Mouse (Mus musculus): ENCODE data around the gene Ormdl3. TPM values are rescaled to one million over a fixed set of nuclear protein-coding genes. Genes with fewer than 3 reads are reported as not detected.

The Ormdl3 gene
- polyA plus RNA-seq, 1 experiment from 2014 or later: 65.1 TPM

DNA sequence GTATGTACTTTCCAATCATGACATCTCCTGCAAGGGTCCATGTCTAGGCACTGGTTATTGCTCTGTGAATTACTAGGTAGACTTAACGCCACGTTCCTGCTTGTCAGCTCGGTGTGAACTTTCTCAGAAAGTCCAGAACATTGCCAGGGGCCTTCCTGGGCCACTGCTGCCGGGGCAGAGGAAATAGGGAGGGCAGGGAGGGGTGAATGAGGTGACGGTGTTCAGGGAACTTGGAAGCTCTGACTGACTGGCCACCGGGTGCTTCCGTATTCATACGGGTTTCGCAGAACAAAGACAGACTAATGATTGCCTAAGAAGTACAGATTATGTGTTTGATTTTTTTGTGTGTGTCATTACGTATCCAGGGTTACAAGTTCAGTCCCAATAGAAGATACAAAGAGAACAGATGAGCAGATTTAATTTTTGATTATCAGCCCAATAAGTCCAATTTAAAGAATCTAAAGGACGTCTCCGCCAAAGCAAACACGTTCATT is 23.2 kb downstream of the Ormdl3 start:
- no peak overlapping the region for H3K4me3 ChIP-seq (ENCODE audit: low read length)
- H3K9me3 ChIP-seq (replicated peaks; ENCODE audit: control insufficient read depth, low read length): no peaks in the 10 kb centered on the region
- no peak overlapping the region for H3K9ac ChIP-seq (ENCODE audit: low read length)
- no peak for ATAC-seq (replicated peaks; ENCODE audit: extremely low read depth, insufficient read depth, low FRiP score)
- H3K27ac ChIP-seq (ENCODE audit: low read length): no peak overlapping the region
- WGBS: 66% methylated on average over 13 of the region's 13 CpGs
- H3K27me3 ChIP-seq (ENCODE audit: control insufficient read depth, insufficient read depth, low read length): no peaks in the 10 kb centered on the region
- no peaks in the 10 kb centered on the region for H3K36me3 ChIP-seq (ENCODE audit: control insufficient read depth, insufficient read depth)
- H3K4me1 ChIP-seq (ENCODE audit: control insufficient read depth, insufficient read depth, low read length): peaks cover 2% of the 10 kb centered on the region; the same call in 1 of the 2 replicates
- no peak overlapping the region for H3K4me2 ChIP-seq (ENCODE audit: low read depth, low read length)

DNA sequence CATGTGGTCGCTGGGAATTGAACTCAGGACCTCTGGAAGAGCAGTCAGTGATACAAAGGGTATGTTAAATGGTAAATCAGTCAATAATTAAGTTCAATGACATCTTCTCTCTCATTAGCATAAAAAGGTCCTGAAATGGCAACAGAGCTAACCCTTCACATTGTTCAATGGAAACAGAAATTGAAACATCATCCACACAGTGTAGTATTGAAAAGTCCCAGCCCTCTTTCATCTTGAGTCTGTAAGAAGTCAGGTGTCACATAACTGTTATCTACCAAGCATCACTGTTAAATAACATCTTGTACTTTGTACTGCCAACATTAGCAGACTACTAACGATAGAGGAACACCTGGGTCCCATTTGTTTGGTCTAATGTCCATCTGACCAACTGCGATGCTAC is 24.1 kb downstream of the Ormdl3 start:
- no peak overlapping the region for H3K4me3 ChIP-seq (ENCODE audit: low read length)
- 70% methylated on average over 3 of the region's 3 CpGs for WGBS
- no peak overlapping the region for H3K4me2 ChIP-seq (ENCODE audit: low read depth, low read length)
- peaks cover 2% of the 10 kb centered on the region; the same call in 1 of the 2 replicates for H3K4me1 ChIP-seq (ENCODE audit: control insufficient read depth, insufficient read depth, low read length)
- no peaks in the 10 kb centered on the region for H3K36me3 ChIP-seq (ENCODE audit: control insufficient read depth, insufficient read depth)
- H3K27me3 ChIP-seq (ENCODE audit: control insufficient read depth, insufficient read depth, low read length): no peaks in the 10 kb centered on the region
- no peak overlapping the region for H3K27ac ChIP-seq (ENCODE audit: low read length)
- no peak overlapping the region for H3K9ac ChIP-seq (ENCODE audit: low read length)
- ATAC-seq (replicated peaks; ENCODE audit: extremely low read depth, insufficient read depth, low FRiP score): no peak
- H3K9me3 ChIP-seq (replicated peaks; ENCODE audit: control insufficient read depth, low read length): no peaks in the 10 kb centered on the region

- Histone ChIP-seq H3K36me3 (ENCODE audit: control insufficient read depth, insufficient read depth) (no peaks in the 10 kb centered on the region), H3K4me3 (ENCODE audit: low read length) (no peak overlapping the region), H3K9ac (ENCODE audit: low read length) (no peak overlapping the region), H3K27ac (ENCODE audit: low read length) (no peak overlapping the region; the same call in 1 of the 2 replicates), H3K9me3 (replicated peaks; ENCODE audit: control insufficient read depth, low read length) (no peaks in the 10 kb centered on the region), H3K4me1 (ENCODE audit: control insufficient read depth, insufficient read depth, low read length) (peaks cover 2% of the 10 kb centered on the region; the same call in 1 of the 2 replicates), H3K4me2 (ENCODE audit: low read depth, low read length) (no peak overlapping the region), H3K27me3 (ENCODE audit: control insufficient read depth, insufficient read depth, low read length) (no peaks in the 10 kb centered on the region; the same call in 1 of the 2 replicates)
- no peak for ATAC-seq (replicated peaks; ENCODE audit: extremely low read depth, insufficient read depth, low FRiP score)
- WGBS: 17% methylated on average over 7 of the region's 7 CpGs
Observed at GRCm38 (mm10) chr11:98560942-98561341, 26.2 kb downstream of the Ormdl3 start.

GRCm38 (mm10) chr11:98555124-98555700 is 32.0 kb downstream of the Ormdl3 start:
- H3K27ac ChIP-seq (ENCODE audit: low read length): no peak overlapping the region
- no peak overlapping the region for H3K4me3 ChIP-seq (ENCODE audit: low read length)
- no peak overlapping the region for H3K4me2 ChIP-seq (ENCODE audit: low read depth, low read length)
- no peak for ATAC-seq (replicated peaks; ENCODE audit: extremely low read depth, insufficient read depth, low FRiP score)
- H3K27me3 ChIP-seq (ENCODE audit: control insufficient read depth, insufficient read depth, low read length): peaks cover under 1% of the 10 kb centered on the region
- 64% methylated on average over 12 of the region's 12 CpGs for WGBS
- 0 out of 2 replicates have a peak, but pooled peaks cover 3% of the 10 kb centered on the region for H3K9me3 ChIP-seq (replicated peaks; ENCODE audit: control insufficient read depth, low read length)
- peaks cover 8% of the 10 kb centered on the region for H3K4me1 ChIP-seq (ENCODE audit: control insufficient read depth, insufficient read depth, low read length)
- H3K36me3 ChIP-seq (ENCODE audit: control insufficient read depth, insufficient read depth): no peaks in the 10 kb centered on the region
- no peak overlapping the region for H3K9ac ChIP-seq (ENCODE audit: low read length)

- Histone ChIP-seq H3K27ac (ENCODE audit: low read length) (no peak overlapping the region), H3K4me3 (ENCODE audit: low read length) (no peak overlapping the region), H3K9ac (ENCODE audit: low read length) (no peak overlapping the region), H3K4me2 (ENCODE audit: low read depth, low read length) (no peak overlapping the region), H3K9me3 (replicated peaks; ENCODE audit: control insufficient read depth, low read length) (0 out of 2 replicates have a peak, but pooled peaks cover 3% of the 10 kb centered on the region), H3K27me3 (ENCODE audit: control insufficient read depth, insufficient read depth, low read length) (peaks cover 7% of the 10 kb centered on the region), H3K36me3 (ENCODE audit: control insufficient read depth, insufficient read depth) (no peaks in the 10 kb centered on the region), H3K4me1 (ENCODE audit: control insufficient read depth, insufficient read depth, low read length) (peaks cover 8% of the 10 kb centered on the region)
- 85% methylated on average over 4 of the region's 4 CpGs for WGBS
- ATAC-seq (replicated peaks; ENCODE audit: extremely low read depth, insufficient read depth, low FRiP score): no peak
Observed at GRCm38 (mm10) chr11:98553966-98554365, 33.2 kb downstream of the Ormdl3 start.

GRCm38 (mm10) chr11:98550975-98551828 is 36.0 kb downstream of the Ormdl3 start, which contains the start of gene Zpbp2:
Zpbp2 (plus strand) TSS chr11:98551097.
- Histone ChIP-seq H3K4me1 (ENCODE audit: control insufficient read depth, insufficient read depth, low read length) (peaks cover 8% of the 10 kb centered on the region), H3K27ac (ENCODE audit: low read length) (peak within 1 kb of the TSS; percentile 82), H3K9me3 (replicated peaks; ENCODE audit: control insufficient read depth, low read length) (0 out of 2 replicates have a peak, but pooled peaks cover 3% of the 10 kb centered on the region), H3K36me3 (ENCODE audit: control insufficient read depth, insufficient read depth) (no peaks in the 10 kb centered on the region), H3K27me3 (ENCODE audit: control insufficient read depth, insufficient read depth, low read length) (peaks cover 29% of the 10 kb centered on the region), H3K9ac (ENCODE audit: low read length) (peak within 1 kb of the TSS; percentile 88), H3K4me3 (ENCODE audit: low read length) (peak within 1 kb of the TSS; percentile 91), H3K4me2 (ENCODE audit: low read depth, low read length) (peak within 1 kb of the TSS; percentile 81)
- 1% methylated on average over 51 of the region's 51 CpGs for WGBS
- ATAC-seq (replicated peaks; ENCODE audit: extremely low read depth, insufficient read depth, low FRiP score): peak; percentile 97

DNA sequence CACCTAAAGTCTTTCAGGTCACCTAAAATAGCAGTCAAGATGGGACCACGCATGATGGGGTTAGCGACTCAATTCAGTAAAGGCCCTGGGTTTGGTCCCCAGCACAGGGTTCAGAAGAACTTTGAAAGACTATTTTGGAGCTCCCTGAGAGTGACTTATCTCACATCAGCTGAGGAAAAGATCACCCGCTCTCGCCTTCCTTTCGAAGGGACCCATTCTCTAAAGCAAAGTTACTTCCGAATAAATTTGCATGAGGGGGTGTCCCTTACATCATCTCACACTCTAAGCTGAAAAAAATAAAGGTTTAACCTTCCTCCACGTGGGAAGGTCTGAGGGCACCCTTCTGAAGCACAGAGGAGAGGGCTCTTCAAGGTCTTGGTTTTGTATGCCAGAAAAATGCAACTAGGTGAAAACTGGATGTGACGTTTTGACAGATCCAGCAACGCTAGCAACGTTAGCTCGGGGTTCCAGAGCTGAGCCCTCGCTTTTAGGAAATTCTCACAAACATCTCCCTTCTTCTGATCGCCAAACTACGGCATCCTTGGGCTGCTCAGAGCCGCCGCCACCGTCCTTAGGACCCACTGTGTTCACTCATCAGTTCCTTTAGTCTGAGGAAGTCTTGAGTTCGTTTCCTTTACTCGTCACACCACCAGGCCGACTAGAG is 36.7 kb downstream of the Ormdl3 start:
- ATAC-seq (replicated peaks; ENCODE audit: extremely low read depth, insufficient read depth, low FRiP score): no peak
- Histone ChIP-seq H3K36me3 (ENCODE audit: control insufficient read depth, insufficient read depth) (no peaks in the 10 kb centered on the region), H3K27me3 (ENCODE audit: control insufficient read depth, insufficient read depth, low read length) (peaks cover 37% of the 10 kb centered on the region), H3K9ac (ENCODE audit: low read length) (peak overlapping the region; percentile 88), H3K4me3 (ENCODE audit: low read length) (peak overlapping the region; percentile 91), H3K4me1 (ENCODE audit: control insufficient read depth, insufficient read depth, low read length) (peaks cover 8% of the 10 kb centered on the region), H3K9me3 (replicated peaks; ENCODE audit: control insufficient read depth, low read length) (0 out of 2 replicates have a peak, but pooled peaks cover 3% of the 10 kb centered on the region), H3K4me2 (ENCODE audit: low read depth, low read length) (peak overlapping the region; percentile 81), H3K27ac (ENCODE audit: low read length) (no peak overlapping the region)
- 18% methylated on average over 20 of the region's 20 CpGs for WGBS

DNA sequence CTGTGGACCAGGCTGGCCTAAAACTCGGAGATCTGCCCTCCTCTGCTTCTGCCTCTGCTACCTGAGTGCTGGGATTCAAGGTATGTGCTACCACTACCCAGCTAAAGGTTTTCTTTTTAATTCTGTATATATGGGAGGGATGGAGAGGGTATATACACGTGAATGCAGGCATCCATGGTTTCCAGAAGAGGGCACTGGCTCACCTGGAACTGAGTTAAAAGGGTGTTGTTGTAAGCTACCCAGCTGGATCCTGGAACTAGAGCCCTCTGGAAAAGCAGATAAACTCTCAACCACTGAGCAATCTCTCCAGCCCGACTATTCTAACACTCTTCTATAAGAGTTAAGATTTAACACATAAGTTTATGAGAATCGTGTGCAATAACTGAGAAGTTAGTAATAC is 37.8 kb downstream of the Ormdl3 start:
- Histone ChIP-seq H3K9me3 (replicated peaks; ENCODE audit: control insufficient read depth, low read length) (0 out of 2 replicates have a peak, but pooled peaks cover 3% of the 10 kb centered on the region), H3K4me1 (ENCODE audit: control insufficient read depth, insufficient read depth, low read length) (peaks cover 8% of the 10 kb centered on the region), H3K27me3 (ENCODE audit: control insufficient read depth, insufficient read depth, low read length) (peaks cover 38% of the 10 kb centered on the region), H3K4me3 (ENCODE audit: low read length) (no peak overlapping the region), H3K4me2 (ENCODE audit: low read depth, low read length) (no peak overlapping the region), H3K27ac (ENCODE audit: low read length) (no peak overlapping the region), H3K36me3 (ENCODE audit: control insufficient read depth, insufficient read depth) (no peaks in the 10 kb centered on the region), H3K9ac (ENCODE audit: low read length) (no peak overlapping the region)
- 59% methylated on average over 4 of the region's 4 CpGs for WGBS
- ATAC-seq (replicated peaks; ENCODE audit: extremely low read depth, insufficient read depth, low FRiP score): no peak
